Mouse (Mus musculus) 3T3-L1 (cell line): ENCODE measurements at regions not wholly inside any gene's neighbourhood (a gene's known extent, or its start where the extent isn't known, plus 50 kb on each side); places are given as distances from the start of the nearest gene placed in this dataset.

Experiments
- DNase-seq: peaks from one replicate; pipeline ENCODE4 v3.0.0-alpha.2; 2015; ENCODE audit warnings: low read depth, low spot score

- no peak for DNase-seq
Measured at GRCm38 (mm10) chr8:49035970-49036700, 192.4 kb upstream of the Tenm3 start.

- DNase-seq = peak; percentile 21
Measured at GRCm38 (mm10) chr8:49035519-49035918, 191.8 kb upstream of the Tenm3 start.

- DNase-seq = no peak
Measured at GRCm38 (mm10) chr8:49030255-49030654, 186.5 kb upstream of the Tenm3 start.

- DNase-seq = no peak
Measured at GRCm38 (mm10) chr8:49017741-49018140, 174.0 kb upstream of the Tenm3 start.

GRCm38 (mm10) chr8:49015701-49016100, 171.9 kb upstream of the Tenm3 start:
- no peak for DNase-seq

- no peak for DNase-seq
Measured at GRCm38 (mm10) chr8:49015200-49015599, 171.4 kb upstream of the Tenm3 start.

GRCm38 (mm10) chr8:49006236-49006965, 162.7 kb upstream of the Tenm3 start:
- DNase-seq = no peak

- DNase-seq = no peak
Measured at GRCm38 (mm10) chr8:48981667-48982066, 137.9 kb upstream of the Tenm3 start.

- no peak for DNase-seq
Measured at GRCm38 (mm10) chr8:48980755-48981154, 137.0 kb upstream of the Tenm3 start.

- no peak for DNase-seq
Measured at GRCm38 (mm10) chr8:48970655-48971054, 126.9 kb upstream of the Tenm3 start.

- peak; percentile 3 for DNase-seq
Measured at GRCm38 (mm10) chr8:48964929-48965328, 121.2 kb upstream of the Tenm3 start.

GRCm38 (mm10) chr8:48957614-48958013, 113.9 kb upstream of the Tenm3 start:
- no peak for DNase-seq

- DNase-seq = no peak
Measured at GRCm38 (mm10) chr8:48951412-48951811, 107.7 kb upstream of the Tenm3 start.

- DNase-seq = no peak
Measured at GRCm38 (mm10) chr8:48944177-48944576, 100.4 kb upstream of the Tenm3 start.

GRCm38 (mm10) chr8:48937144-48937543, 93.4 kb upstream of the Tenm3 start:
- no peak for DNase-seq

GRCm38 (mm10) chr8:48927135-48927534, 83.4 kb upstream of the Tenm3 start:
- DNase-seq = no peak

GRCm38 (mm10) chr8:48915275-48915674, 71.5 kb upstream of the Tenm3 start:
- no peak for DNase-seq

- no peak for DNase-seq
Measured at GRCm38 (mm10) chr8:48912842-48913241, 69.1 kb upstream of the Tenm3 start.

- DNase-seq = no peak
Measured at GRCm38 (mm10) chr8:48901668-48902406, 58.1 kb upstream of the Tenm3 start.

GRCm38 (mm10) chr8:48896687-48897086, 52.9 kb upstream of the Tenm3 start:
- no peak for DNase-seq

- DNase-seq = no peak
Measured at GRCm38 (mm10) chr8:48896251-48896650, 52.5 kb upstream of the Tenm3 start.

- no peak for DNase-seq
Measured at GRCm38 (mm10) chr8:48895586-48895985, 51.8 kb upstream of the Tenm3 start.
